Comparison of ENCODE assay signal across 9 mouse cellular contexts in the genomic region with DNA sequence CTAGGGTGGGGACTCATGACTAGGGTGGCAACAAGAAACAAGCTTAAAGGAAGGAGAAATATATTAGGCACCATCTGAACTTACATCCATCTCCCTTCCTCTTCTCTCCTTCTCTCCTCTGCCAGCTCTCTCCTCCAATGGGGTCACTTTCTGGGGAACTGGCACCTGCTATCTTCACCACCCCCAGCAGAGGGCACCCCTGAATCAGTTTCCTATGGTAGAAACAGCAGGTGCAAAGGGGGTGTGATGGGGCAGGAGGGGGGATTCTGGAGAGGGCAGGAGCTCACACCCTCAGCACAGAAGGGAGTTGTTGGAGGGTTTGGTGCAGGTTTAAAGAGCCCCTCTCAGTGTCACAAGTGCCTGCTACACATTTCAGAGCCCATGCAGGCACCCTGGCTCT. TPM values are rescaled to one million over a fixed set of nuclear protein-coding genes. Genes with fewer than 3 reads are reported as not detected.
A peak's percentile ranks its signal among the peaks of the same experiment; 100 is the strongest.
DNase-seq lines count a peak whose midpoint lies in the region; ATAC-seq and TF ChIP-seq lines count a peak whose summit lies in the region.
"Had no signal": no experiment of that assay in that cellular context is flagged by ENCODE, and none has a peak within 500 bp of the region (broad histone marks: within the 10 kb centered on the region; RNA-seq: fewer than 3 reads in every experiment).

No protein-coding gene starts in this region.

- no peak for ATAC-seq in intestine, postnatal 0 days
- no peak for ATAC-seq in intestine, embryonic 16.5 days

- peak; percentile 37 for TF ChIP-seq RAD21 in CH12.LX (IDR thresholded peaks at IDR 0.05; ENCODE audit: low read depth, low read length)

- peaks cover 5% of the 10 kb centered on the region; the same call in 1 of the 2 replicates for H3K79me2 ChIP-seq in CH12.LX (replicated peaks; ENCODE audit: control insufficient read depth, extremely low read depth, insufficient read depth, poor library complexity, severe bottlenecking)

- peak; percentile 65 for TF ChIP-seq CTCF in intestine, postnatal 0 days (IDR thresholded peaks at IDR 0.05; ENCODE audit: low read depth)
- TF ChIP-seq CTCF in CH12.LX (conservative IDR thresholded peaks at IDR 0.05 in 1 of 2, IDR thresholded peaks at IDR 0.05 in 1 of 2; ENCODE audit: low read depth in 2 of 2, low read length in 2 of 2): peak; percentile 17 to 61; a peak in 2 of 4 replicates
- TF ChIP-seq CTCF in lung, adult 2 months (IDR thresholded peaks at IDR 0.05; ENCODE audit: insufficient read depth, low read length): peak; percentile 56

- no peak overlapping the region for H3K9ac ChIP-seq in intestine, postnatal 0 days (ENCODE audit: low read depth, low read length)
- no peak overlapping the region for H3K9ac ChIP-seq in intestine, embryonic 16.5 days (ENCODE audit: low read depth, low read length)
- H3K9ac ChIP-seq in CH12.LX (ENCODE audit: insufficient read depth, low read depth): no peak overlapping the region
- H3K9ac ChIP-seq: liver, embryonic 15.5 days; stomach, embryonic 15.5 days had no signal

- H3K27me3 ChIP-seq in intestine, postnatal 0 days (replicated peaks; ENCODE audit: control insufficient read depth, insufficient read depth, low read length): no peaks in the 10 kb centered on the region
- no peaks in the 10 kb centered on the region for H3K27me3 ChIP-seq in intestine, embryonic 16.5 days (replicated peaks; ENCODE audit: control insufficient read depth, insufficient read depth, low read length)
- peaks cover 55% of the 10 kb centered on the region for H3K27me3 ChIP-seq in CH12.LX (replicated peaks)
- H3K27me3 ChIP-seq: liver, embryonic 15.5 days; stomach, embryonic 15.5 days had no signal

- 0 out of 2 replicates have a peak, but pooled peaks cover 4% of the 10 kb centered on the region for H3K4me1 ChIP-seq in intestine, postnatal 0 days (replicated peaks; ENCODE audit: control insufficient read depth, insufficient read depth, low read length)
- peaks cover 8% of the 10 kb centered on the region for H3K4me1 ChIP-seq in intestine, embryonic 16.5 days (ENCODE audit: control insufficient read depth, insufficient read depth, low read length)
- H3K4me1 ChIP-seq in CH12.LX (ENCODE audit: control insufficient read depth in 1 of 2, insufficient read depth in 2 of 2): peaks cover 3 to 17% of the 10 kb centered on the region in 2 experiments; a peak in 3 of 4 replicates
- H3K4me1 ChIP-seq in lung, adult 2 months (ENCODE audit: control insufficient read depth, insufficient read depth, low read length): peaks cover 3% of the 10 kb centered on the region

- H3K4me2 ChIP-seq in intestine, postnatal 0 days (replicated peaks; ENCODE audit: low read depth): no peak overlapping the region
- H3K4me2 ChIP-seq in intestine, embryonic 16.5 days (ENCODE audit: low read depth, low read length): no peak overlapping the region
- H3K4me2 ChIP-seq in CH12.LX (ENCODE audit: insufficient read depth, low read depth, poor library complexity, severe bottlenecking): no peak overlapping the region
- H3K4me2 ChIP-seq: liver, embryonic 15.5 days; stomach, embryonic 15.5 days had no signal

- TF ChIP-seq EP300 in CH12.LX (IDR thresholded peaks at IDR 0.05; ENCODE audit: low read length): no peak

- dilution Hi-C loops in CH12.LX (cut with MboI; ENCODE audit: extremely low pct_ligation_motif_present, extremely low pct_unique_long_range_greater_than_20kb, low sequenced_read_pairs): no loop called here

- in situ Hi-C loops in CH12.LX (cut with MboI; ENCODE audit: low pct_ligation_motif_present, low pct_unique_long_range_greater_than_20kb, low sequenced_read_pairs): no loop called here

- no peak overlapping the region for H3K4me3 ChIP-seq in intestine, postnatal 0 days (ENCODE audit: low read depth, low read length)
- no peak overlapping the region for H3K4me3 ChIP-seq in intestine, embryonic 16.5 days (ENCODE audit: low read length)
- no peak overlapping the region for H3K4me3 ChIP-seq in CH12.LX (replicated peaks in 1 of 3; ENCODE audit: low read depth in 2 of 3, low read length in 2 of 3, poor library complexity in 1 of 3)
- H3K4me3 ChIP-seq in lung, adult 2 months (replicated peaks; ENCODE audit: extremely low read depth, low read depth, low read length): no peak overlapping the region
- H3K4me3 ChIP-seq: liver, embryonic 15.5 days; stomach, embryonic 15.5 days had no signal

- H3K36me3 ChIP-seq in intestine, postnatal 0 days (ENCODE audit: control insufficient read depth, insufficient read depth): no peaks in the 10 kb centered on the region
- H3K36me3 ChIP-seq in intestine, embryonic 16.5 days (ENCODE audit: control insufficient read depth, insufficient read depth, low read length): no peaks in the 10 kb centered on the region
- no peaks in the 10 kb centered on the region for H3K36me3 ChIP-seq in CH12.LX (replicated peaks in 1 of 2; ENCODE audit: control insufficient read depth in 1 of 2, insufficient read depth in 1 of 2, low read length in 1 of 2)
- H3K36me3 ChIP-seq: liver, embryonic 15.5 days; stomach, embryonic 15.5 days had no signal

- H3K9me3 ChIP-seq in intestine, postnatal 0 days (ENCODE audit: control insufficient read depth): no peaks in the 10 kb centered on the region
- no peaks in the 10 kb centered on the region for H3K9me3 ChIP-seq in intestine, embryonic 16.5 days (ENCODE audit: control insufficient read depth, low read length)
- H3K9me3 ChIP-seq in CH12.LX (replicated peaks; ENCODE audit: low read length): peaks cover 12% of the 10 kb centered on the region
- H3K9me3 ChIP-seq: liver, embryonic 15.5 days; stomach, embryonic 15.5 days had no signal

- no peak for TF ChIP-seq POLR2A in CH12.LX (IDR thresholded peaks at IDR 0.05; ENCODE audit: low read depth, low read length)
- no peak for TF ChIP-seq POLR2A in lung, adult 2 months (IDR thresholded peaks at IDR 0.05; ENCODE audit: borderline replicate concordance, extremely low read depth, low read depth, low read length)

- H3K27ac ChIP-seq in intestine, postnatal 0 days (ENCODE audit: low read depth, low read length): no peak overlapping the region
- H3K27ac ChIP-seq in intestine, embryonic 16.5 days (ENCODE audit: low read length): no peak overlapping the region
- H3K27ac ChIP-seq in CH12.LX (ENCODE audit: insufficient read depth, low read depth): no peak overlapping the region
- H3K27ac ChIP-seq: liver, embryonic 15.5 days; stomach, embryonic 15.5 days had no signal

- DNase-seq in CH12.LX (ENCODE audit: extremely low read depth) (peak; percentile 33), MEL-GATA-1-ER (ENCODE audit: extremely low read depth, low read depth) (peak; percentile 17)
- DNase-seq in embryo, embryonic 9.5 days (ENCODE audit: extremely low spot score): peak; percentile 46
- peak; percentile 68 for DNase-seq in lung, adult 2 months
- DNase-seq in spleen, postnatal 10 days (ENCODE audit: low spot score in 2 of 2): peak; percentile 23 to 74

TF ChIP-seq in CH12.LX, 34 proteins besides CTCF, POLR2A, EP300 and RAD21:
- TF ChIP-seq ZMIZ1 (IDR thresholded peaks at IDR 0.05; ENCODE audit: low read depth, low read length) (no peak), MAX (IDR thresholded peaks at IDR 0.05; ENCODE audit: low read length) (no peak), HCFC1 (IDR thresholded peaks at IDR 0.05; ENCODE audit: low read depth, low read length) (no peak)

RNA-seq across cellular contexts. Expression of a gene that starts 3.1 kb away (rescaled TPM):
- 10.8 and 10.9 TPM in 2 replicates for polyA plus RNA-seq in intestine, postnatal 0 days (2015; fragmentation: Nextera tagmentation; extraction: Ambion mirVana)
- 23.6 and 23.8 TPM in 2 replicates for polyA plus RNA-seq in intestine, embryonic 16.5 days (2015; fragmentation: Nextera tagmentation; extraction: Ambion mirVana)
- total RNA-seq in CH12.LX (2012; rRNA removed): 17.5 and 20.3 TPM in 2 replicates
- 12.1 and 13.0 TPM in 2 replicates for total RNA-seq in CH12.LX (2014; rRNA removed)
- polyA plus RNA-seq in CH12.LX (2012; ENCODE audit: insufficient read length, low read depth): 14.8 and 16.0 TPM in 2 replicates
- 21.5 and 22.2 TPM in 2 replicates for polyA plus RNA-seq in lung, adult 2 months (2012; rRNA removed)

RNA-seq across cellular contexts. Expression of a gene that starts 7.3 kb away (rescaled TPM):
- polyA plus RNA-seq in intestine, postnatal 0 days (2015; fragmentation: Nextera tagmentation; extraction: Ambion mirVana): 1.6 and 2.1 TPM in 2 replicates
- 4.0 and 5.3 TPM in 2 replicates for polyA plus RNA-seq in intestine, embryonic 16.5 days (2015; fragmentation: Nextera tagmentation; extraction: Ambion mirVana)
- total RNA-seq in CH12.LX (2012; rRNA removed) (not detected in 2 replicates), CH12.LX (2014; rRNA removed) (not detected in 2 replicates)
- not detected in 2 replicates for polyA plus RNA-seq in CH12.LX (2012; ENCODE audit: insufficient read length, low read depth)
- polyA plus RNA-seq in lung, adult 2 months (2012; rRNA removed): 8.9 and 10.1 TPM in 2 replicates

RNA-seq across cellular contexts. Expression of a gene that starts 23.2 kb away (rescaled TPM):
- 0.10 TPM in 1 of 2 replicates, not detected in the other for polyA plus RNA-seq in intestine, postnatal 0 days (2015; fragmentation: Nextera tagmentation; extraction: Ambion mirVana)
- polyA plus RNA-seq in intestine, embryonic 16.5 days (2015; fragmentation: Nextera tagmentation; extraction: Ambion mirVana): 0.40 and 0.56 TPM in 2 replicates
- total RNA-seq in CH12.LX (2012; rRNA removed) (not detected in 2 replicates), CH12.LX (2014; rRNA removed) (not detected in 2 replicates)
- polyA plus RNA-seq in CH12.LX (2012; ENCODE audit: insufficient read length, low read depth): not detected in 2 replicates
- polyA plus RNA-seq in lung, adult 2 months (2012; rRNA removed): 3.1 and 3.4 TPM in 2 replicates

Comparison
In these comparisons a context has a peak if more than half of its experiments do, and no peak if none do; other contexts are left out.
1. DNase-seq: peak in every context shown above with its lines; median percentile 68 in lung, adult 2 months; 48 in spleen, postnatal 10 days; 46 in embryo, embryonic 9.5 days; 33 in CH12.LX; 17 in MEL-GATA-1-ER.